Mouse (Mus musculus) thymus, adult 2 months (tissue): ENCODE data around the gene Gm17509.

ENCODE experiments used
- CTCF ChIP-seq: fragments of 200-500 bp; IDR thresholded peaks from 2 replicates; pipeline ENCODE4 v1.5.1; 2012; ENCODE audit warnings: mild to moderate bottlenecking, control low read depth, low read length, moderate library complexity, borderline replicate concordance; ENCODE audit not compliant: control insufficient read depth, poor library complexity, insufficient read depth; ENCODE audit errors: extremely low read depth
- POLR2A ChIP-seq: fragments of 200-500 bp; IDR thresholded peaks from 2 replicates; pipeline ENCODE4 v1.6.1; 2012; ENCODE audit warnings: mild to moderate bottlenecking, low read length, control low read depth, moderate library complexity; ENCODE audit not compliant: control insufficient read depth, poor library complexity, insufficient read depth; ENCODE audit errors: extremely low read depth

GRCm38 (mm10) chr13:117192161-117192560 lies 28.7 kb downstream of the Gm17509 start:
- no peak for TF ChIP-seq CTCF
- no peak for TF ChIP-seq POLR2A
